Mouse (Mus musculus) ES-E14 (cell line): ENCODE data around the gene Cbr2.

ENCODE experiments used
- CHD2 ChIP-seq: IDR thresholded peaks from 2 replicates; pipeline ENCODE4 v1.6.1; 2014; ENCODE audit warnings: mild to moderate bottlenecking, low read depth, low read length, inconsistent platforms
- HCFC1 ChIP-seq: IDR thresholded peaks from 2 replicates; pipeline ENCODE4 v1.6.1; 2012; ENCODE audit warnings: low read length, inconsistent platforms, borderline replicate concordance; ENCODE audit not compliant: insufficient read depth
- MAFK ChIP-seq: IDR thresholded peaks from 2 replicates; pipeline ENCODE4 v1.6.1; 2014; ENCODE audit warnings: mild to moderate bottlenecking, low read depth, low read length, inconsistent platforms; ENCODE audit not compliant: insufficient read depth
- ZC3H11A ChIP-seq: IDR thresholded peaks from 2 replicates; pipeline ENCODE4 v1.6.1; 2012; ENCODE audit warnings: low read depth, mild to moderate bottlenecking, inconsistent platforms, low read length, borderline replicate concordance
- ZNF384 ChIP-seq: IDR thresholded peaks from 2 replicates; pipeline ENCODE4 v1.6.1; 2012; ENCODE audit warnings: low read depth, low read length, inconsistent platforms

DNA sequence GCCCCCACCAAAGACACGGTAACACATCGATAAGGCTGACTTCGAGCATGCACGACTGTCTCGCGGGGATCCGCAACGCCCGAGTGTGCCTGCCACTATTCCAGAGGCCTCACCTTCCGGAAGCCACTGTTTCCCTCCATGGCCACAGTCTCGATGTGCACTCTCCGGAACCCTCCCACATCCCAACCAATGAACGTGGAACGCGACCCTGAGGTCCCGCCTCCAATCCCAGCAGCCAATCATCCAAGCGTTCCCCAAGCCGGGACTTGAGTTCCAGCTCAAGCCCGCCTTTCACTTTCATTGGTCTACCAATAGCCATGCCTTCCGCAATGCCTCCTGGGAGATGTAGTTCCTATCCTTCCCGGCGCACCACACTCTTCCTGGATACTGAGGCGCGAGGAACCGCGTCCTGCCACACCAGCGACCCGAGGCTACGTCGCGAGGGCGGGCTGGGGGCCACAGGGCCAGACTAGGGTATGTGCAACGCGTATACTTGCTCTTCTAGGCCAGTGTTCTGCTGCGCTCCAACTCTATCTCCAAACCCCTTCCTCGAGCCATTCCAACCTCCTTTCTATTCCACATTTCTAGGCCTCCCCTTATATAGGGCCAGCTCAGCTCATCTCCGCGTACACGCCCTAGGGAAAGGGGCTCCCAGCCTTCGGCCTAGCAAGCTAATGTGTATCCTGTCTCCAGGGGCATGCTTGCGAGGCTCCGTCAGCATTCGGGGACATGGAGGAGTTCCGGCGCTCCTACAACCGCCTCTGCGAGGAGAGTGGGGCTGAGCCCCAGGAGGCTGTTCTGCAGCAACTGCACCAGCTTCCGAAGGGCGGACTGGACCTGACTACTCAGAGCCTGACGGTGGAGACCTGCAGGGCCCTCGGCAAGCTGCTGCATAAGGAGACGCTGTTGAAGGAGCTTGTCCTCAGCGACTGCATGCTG is 18.1 kb downstream of the Cbr2 start, which contains the start of the genes Cenpx and Lrrc45:
- TF ChIP-seq MAFK, result no peak
- peak; percentile 59 for TF ChIP-seq CHD2
- no peak for TF ChIP-seq ZNF384
- TF ChIP-seq ZC3H11A, result no peak
- peak; percentile 94 for TF ChIP-seq HCFC1
